Mouse (Mus musculus): ENCODE measurements around the gene Tapbp. TPM values are rescaled to one million over a fixed set of nuclear protein-coding genes. Genes with fewer than 3 reads are reported as not detected.

Gene Tapbp
- polyA plus RNA-seq, 1 experiment from 2014 or later = 29.2 TPM

DNA sequence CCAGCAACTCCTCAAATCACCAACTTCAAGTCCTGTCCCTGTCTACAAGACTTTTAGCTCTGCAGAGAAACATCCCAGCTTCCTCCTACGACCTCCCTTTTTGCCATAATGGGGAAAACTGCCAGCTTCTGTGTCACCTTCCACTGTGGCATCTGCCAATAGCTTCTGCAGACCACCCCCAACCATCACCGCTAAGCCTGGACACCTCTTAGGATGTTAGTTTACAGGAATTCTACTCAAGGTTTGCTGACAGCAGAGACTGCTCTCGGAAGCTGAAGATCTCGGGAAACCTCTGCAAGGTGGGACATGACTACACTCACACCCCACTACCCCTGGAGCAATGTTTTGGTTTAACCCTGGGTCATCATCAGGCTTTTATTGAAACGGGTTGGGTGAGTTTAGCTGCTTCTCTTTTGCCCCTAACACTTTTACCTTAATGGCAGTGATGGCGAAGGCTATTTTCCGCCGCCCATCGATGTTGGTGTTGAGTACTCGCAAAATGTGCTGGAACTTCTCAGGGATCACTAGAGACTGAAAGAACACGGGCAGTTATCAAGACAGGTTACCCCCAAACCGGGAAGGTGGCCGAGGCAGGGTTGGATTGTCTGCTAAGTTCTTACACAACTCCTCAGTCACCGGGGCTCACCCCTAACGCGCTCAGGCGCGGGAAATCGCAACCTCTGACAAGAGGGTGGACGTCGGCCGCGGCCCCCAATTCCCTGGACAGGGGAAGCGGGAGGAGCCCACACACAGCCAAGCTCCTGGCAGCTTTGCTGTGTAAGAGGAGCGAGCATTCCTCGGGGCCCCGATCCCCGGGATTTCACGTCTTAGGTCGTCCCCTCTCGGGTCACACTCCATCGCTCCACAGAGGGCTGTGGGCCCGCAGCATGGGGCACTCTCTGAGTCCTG lies 39.2 kb downstream of the Tapbp start:
- peaks cover 50% of the 10 kb centered on the region for H3K4me1 ChIP-seq (ENCODE audit: control insufficient read depth, insufficient read depth, low read depth, low read length)
- no peaks in the 10 kb centered on the region for H3K9me3 ChIP-seq (ENCODE audit: control insufficient read depth, low read length)
- peak overlapping the region; percentile 82 for H3K27ac ChIP-seq (ENCODE audit: low read depth, low read length)
- H3K27me3 ChIP-seq (replicated peaks; ENCODE audit: control insufficient read depth, insufficient read depth, low read length) = no peaks in the 10 kb centered on the region
- under 1% methylated on average over 33 of the region's 33 CpGs for WGBS
- H3K9ac ChIP-seq (ENCODE audit: low read depth, low read length) = peak overlapping the region; percentile 86
- no peak; the same call in 1 of the 2 replicates for ATAC-seq
- H3K36me3 ChIP-seq (ENCODE audit: control insufficient read depth, insufficient read depth, low read length) = peaks cover 16% of the 10 kb centered on the region
- H3K4me2 ChIP-seq (ENCODE audit: low read length) = peak overlapping the region; percentile 88
- peak overlapping the region; percentile 79 for H3K4me3 ChIP-seq (ENCODE audit: low read length)

GRCm38 (mm10) chr17:33955555-33956214 lies 40.0 kb downstream of the Tapbp start, which contains the start of the genes Vps52 and Rps18:
Vps52 (plus strand) TSS chr17:33955812.
Rps18 (minus strand) TSS chr17:33956001.
- Histone ChIP-seq H3K4me1 (ENCODE audit: control insufficient read depth, insufficient read depth, low read depth, low read length) (peaks cover 43% of the 10 kb centered on the region), H3K4me2 (ENCODE audit: low read length) (peak within 1 kb of the TSS; percentile 88), H3K4me3 (ENCODE audit: low read length) (peak within 1 kb of the TSS; percentile 79), H3K9me3 (ENCODE audit: control insufficient read depth, low read length) (no peaks in the 10 kb centered on the region), H3K9ac (ENCODE audit: low read depth, low read length) (peak within 1 kb of the TSS; percentile 86), H3K27me3 (replicated peaks; ENCODE audit: control insufficient read depth, insufficient read depth, low read length) (no peaks in the 10 kb centered on the region), H3K27ac (ENCODE audit: low read depth, low read length) (peak within 1 kb of the TSS; percentile 93), H3K36me3 (ENCODE audit: control insufficient read depth, insufficient read depth, low read length) (peaks cover 18% of the 10 kb centered on the region)
- peak; percentile 86 for ATAC-seq
- under 1% methylated on average over 50 of the region's 50 CpGs for WGBS

- 8% methylated on average over 10 of the region's 10 CpGs for WGBS
- Histone ChIP-seq H3K27ac (ENCODE audit: low read depth, low read length) (peak overlapping the region; percentile 93), H3K9ac (ENCODE audit: low read depth, low read length) (peak overlapping the region; percentile 75), H3K4me1 (ENCODE audit: control insufficient read depth, insufficient read depth, low read depth, low read length) (peaks cover 41% of the 10 kb centered on the region), H3K36me3 (ENCODE audit: control insufficient read depth, insufficient read depth, low read length) (peaks cover 20% of the 10 kb centered on the region), H3K4me3 (ENCODE audit: low read length) (peak overlapping the region; percentile 79), H3K4me2 (ENCODE audit: low read length) (peak overlapping the region; percentile 88), H3K27me3 (replicated peaks; ENCODE audit: control insufficient read depth, insufficient read depth, low read length) (no peaks in the 10 kb centered on the region), H3K9me3 (ENCODE audit: control insufficient read depth, low read length) (no peaks in the 10 kb centered on the region)
- no peak for ATAC-seq
These were observed 40.6 kb downstream of the Tapbp start for GRCm38 (mm10) chr17:33956336-33956735.

DNA sequence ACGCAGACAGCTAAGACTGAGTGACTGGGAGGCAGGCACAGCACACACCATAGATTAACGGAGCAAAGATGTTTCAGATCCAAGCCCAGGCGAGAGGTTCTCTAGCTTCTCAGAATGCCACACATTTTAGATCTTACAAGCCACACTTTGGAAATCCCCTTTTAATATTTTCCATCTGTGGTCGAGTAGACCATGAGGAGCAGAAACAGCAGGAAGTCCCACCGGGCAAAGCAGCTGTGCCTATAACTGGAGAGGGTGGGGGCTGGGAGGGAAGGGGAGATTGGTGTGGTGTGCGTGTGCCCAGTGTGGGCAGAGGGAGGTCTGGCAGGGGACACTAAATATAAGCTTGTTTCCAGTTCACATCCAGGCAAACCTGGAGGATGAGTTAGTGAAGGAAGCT lies 41.8 kb downstream of the Tapbp start:
- Histone ChIP-seq H3K4me1 (ENCODE audit: control insufficient read depth, insufficient read depth, low read depth, low read length) (peaks cover 30% of the 10 kb centered on the region), H3K4me2 (ENCODE audit: low read length) (no peak overlapping the region), H3K9ac (ENCODE audit: low read depth, low read length) (no peak overlapping the region), H3K9me3 (ENCODE audit: control insufficient read depth, low read length) (no peaks in the 10 kb centered on the region), H3K4me3 (ENCODE audit: low read length) (no peak overlapping the region), H3K27me3 (replicated peaks; ENCODE audit: control insufficient read depth, insufficient read depth, low read length) (no peaks in the 10 kb centered on the region), H3K27ac (ENCODE audit: low read depth, low read length) (no peak overlapping the region), H3K36me3 (ENCODE audit: control insufficient read depth, insufficient read depth, low read length) (peaks cover 23% of the 10 kb centered on the region)
- WGBS = 84% methylated on average over 6 of the region's 6 CpGs
- no peak for ATAC-seq

GRCm38 (mm10) chr17:33958451-33958850 lies 42.8 kb downstream of the Tapbp start:
- no peak overlapping the region for H3K4me2 ChIP-seq (ENCODE audit: low read length)
- H3K4me1 ChIP-seq (ENCODE audit: control insufficient read depth, insufficient read depth, low read depth, low read length) = peaks cover 22% of the 10 kb centered on the region
- H3K9me3 ChIP-seq (ENCODE audit: control insufficient read depth, low read length) = no peaks in the 10 kb centered on the region
- H3K9ac ChIP-seq (ENCODE audit: low read depth, low read length) = no peak overlapping the region
- H3K27ac ChIP-seq (ENCODE audit: low read depth, low read length) = no peak overlapping the region
- H3K4me3 ChIP-seq (ENCODE audit: low read length) = no peak overlapping the region
- 95% methylated on average over 11 of the region's 11 CpGs for WGBS
- H3K36me3 ChIP-seq (ENCODE audit: control insufficient read depth, insufficient read depth, low read length) = peaks cover 23% of the 10 kb centered on the region
- no peaks in the 10 kb centered on the region for H3K27me3 ChIP-seq (replicated peaks; ENCODE audit: control insufficient read depth, insufficient read depth, low read length)
- no peak for ATAC-seq

DNA sequence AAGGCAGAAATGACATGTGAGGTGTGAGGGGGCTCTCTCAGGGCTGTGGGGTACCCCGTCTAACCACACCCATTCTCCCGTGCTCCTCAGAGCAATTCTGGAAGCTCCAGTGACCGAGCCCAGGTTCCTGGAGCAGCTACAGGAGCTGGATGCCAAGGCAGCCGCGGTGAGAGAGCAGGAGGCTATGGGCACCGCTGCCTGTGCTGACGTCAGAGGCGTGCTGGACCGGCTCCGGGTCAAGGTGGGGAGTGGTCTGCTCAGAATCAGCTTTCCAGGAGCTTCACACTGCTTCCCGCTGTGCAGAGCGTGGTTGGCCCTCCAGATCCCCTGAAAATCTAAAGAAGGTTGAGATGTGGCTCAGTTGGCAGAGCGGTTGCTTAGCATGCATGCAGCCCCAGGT lies 43.4 kb downstream of the Tapbp start:
- Histone ChIP-seq H3K36me3 (ENCODE audit: control insufficient read depth, insufficient read depth, low read length) (peaks cover 23% of the 10 kb centered on the region), H3K27ac (ENCODE audit: low read depth, low read length) (no peak overlapping the region), H3K4me3 (ENCODE audit: low read length) (no peak overlapping the region), H3K4me1 (ENCODE audit: control insufficient read depth, insufficient read depth, low read depth, low read length) (peaks cover 15% of the 10 kb centered on the region), H3K4me2 (ENCODE audit: low read length) (no peak overlapping the region), H3K9ac (ENCODE audit: low read depth, low read length) (no peak overlapping the region), H3K9me3 (ENCODE audit: control insufficient read depth, low read length) (no peaks in the 10 kb centered on the region), H3K27me3 (replicated peaks; ENCODE audit: control insufficient read depth, insufficient read depth, low read length) (no peaks in the 10 kb centered on the region)
- 98% methylated on average over 13 of the region's 13 CpGs for WGBS
- ATAC-seq = no peak

GRCm38 (mm10) chr17:33959948-33960347 lies 44.2 kb downstream of the Tapbp start:
- Histone ChIP-seq H3K9ac (ENCODE audit: low read depth, low read length) (no peak overlapping the region), H3K4me3 (ENCODE audit: low read length) (no peak overlapping the region), H3K9me3 (ENCODE audit: control insufficient read depth, low read length) (no peaks in the 10 kb centered on the region), H3K4me1 (ENCODE audit: control insufficient read depth, insufficient read depth, low read depth, low read length) (peaks cover 9% of the 10 kb centered on the region), H3K27ac (ENCODE audit: low read depth, low read length) (no peak overlapping the region), H3K36me3 (ENCODE audit: control insufficient read depth, insufficient read depth, low read length) (peaks cover 24% of the 10 kb centered on the region), H3K4me2 (ENCODE audit: low read length) (no peak overlapping the region), H3K27me3 (replicated peaks; ENCODE audit: control insufficient read depth, insufficient read depth, low read length) (no peaks in the 10 kb centered on the region)
- no peak for ATAC-seq
- 91% methylated on average over 15 of the region's 15 CpGs for WGBS

DNA sequence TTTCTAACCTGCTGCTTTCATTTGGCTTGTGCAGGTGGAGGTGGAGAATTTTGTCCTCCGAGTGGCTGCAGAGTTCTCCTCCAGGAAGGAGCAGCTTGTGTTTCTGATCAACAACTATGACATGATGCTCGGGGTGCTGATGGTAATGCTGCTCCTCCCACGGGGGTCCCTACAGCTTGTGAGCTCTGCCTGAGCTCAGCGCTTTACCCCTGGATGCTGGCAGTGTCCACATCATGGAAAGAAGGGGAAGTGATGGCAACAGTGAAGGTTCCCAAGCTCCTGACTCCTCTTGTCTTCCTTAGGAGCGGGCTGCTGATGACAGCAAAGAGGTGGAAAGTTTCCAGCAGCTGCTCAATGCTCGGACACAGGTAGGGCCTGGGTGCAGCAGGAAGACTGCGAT lies 47.2 kb downstream of the Tapbp start:
- WGBS = 92% methylated on average over 7 of the region's 7 CpGs
- Histone ChIP-seq H3K9ac (ENCODE audit: low read depth, low read length) (no peak overlapping the region), H3K36me3 (ENCODE audit: control insufficient read depth, insufficient read depth, low read length) (peaks cover 25% of the 10 kb centered on the region), H3K4me1 (ENCODE audit: control insufficient read depth, insufficient read depth, low read depth, low read length) (no peaks in the 10 kb centered on the region), H3K27ac (ENCODE audit: low read depth, low read length) (no peak overlapping the region), H3K4me3 (ENCODE audit: low read length) (no peak overlapping the region), H3K27me3 (replicated peaks; ENCODE audit: control insufficient read depth, insufficient read depth, low read length) (no peaks in the 10 kb centered on the region), H3K9me3 (ENCODE audit: control insufficient read depth, low read length) (no peaks in the 10 kb centered on the region), H3K4me2 (ENCODE audit: low read length) (no peak overlapping the region)
- ATAC-seq = no peak
